Mouse (Mus musculus) layer of hippocampus, adult 8-10 months (tissue): ENCODE measurements around the gene Sfr1. TPM values are rescaled to one million over a fixed set of nuclear protein-coding genes. Genes with fewer than 3 reads are reported as not detected.

Source experiments
- DNase-seq, 2 experiments: peaks; one replicate each; pipeline ENCODE4 v3.0.0; 2022; ENCODE audit warnings: low spot score in 2 of 2
- microRNA-seq, 2 experiments: library from miRNA; unstranded; fragments of <30 nt; microRNA quantifications; one replicate each; pipeline ENCODE4 v1.2.0; 2022
- total RNA-seq, 4 experiments: library from RNA; stranded (reverse); gene quantifications; 2 replicates each; pipeline ENCODE4 v1.2.4; 2022

Sfr1 gene
- total RNA-seq, 4 experiments from 2014 or later: 89.0 to 103 (median 98.2) TPM

- DNase-seq: no peak
These were observed 21.0 kb downstream of the Sfr1 start for GRCm38 (mm10) chr19:47752456-47752855.

DNA sequence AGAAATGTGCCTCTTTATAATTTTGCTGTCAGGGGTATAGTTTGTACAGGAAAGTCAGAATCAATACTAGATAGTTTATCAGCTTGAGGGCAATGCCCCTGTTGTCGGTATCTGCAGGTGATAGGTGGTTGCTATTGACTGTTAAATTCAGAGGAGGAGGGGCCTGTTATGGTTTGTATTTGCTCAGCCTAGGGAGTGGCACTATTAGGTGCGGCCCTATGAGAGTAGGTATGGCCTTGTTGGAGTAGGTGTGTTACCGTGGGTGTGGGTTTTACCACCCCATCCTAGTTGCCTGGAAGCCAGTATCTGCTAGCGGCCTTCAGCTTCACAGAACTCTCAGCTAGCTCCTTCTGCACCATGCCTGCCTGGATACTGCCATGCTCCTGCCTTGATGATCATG lies 22.4 kb downstream of the Sfr1 start:
- DNase-seq: no peak

DNA sequence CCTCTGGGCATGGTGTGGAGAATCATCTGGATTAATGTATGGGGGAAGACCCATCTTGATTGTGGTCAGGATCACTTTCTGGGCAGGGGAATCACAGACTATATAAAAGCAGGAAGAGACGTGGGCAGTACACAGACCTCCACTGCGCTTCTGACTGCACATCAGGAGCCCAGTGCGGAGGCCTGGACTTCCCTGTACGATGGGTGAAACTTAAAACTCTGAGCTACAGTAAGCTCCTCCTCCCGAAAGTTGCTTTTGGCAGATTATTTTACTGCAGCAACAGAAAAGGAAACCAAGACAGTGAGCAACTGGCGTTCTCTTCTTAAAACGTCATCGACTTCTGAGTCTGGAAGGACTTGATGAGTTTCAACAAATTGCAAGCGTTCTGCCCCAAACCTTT lies 23.4 kb downstream of the Sfr1 start:
- DNase-seq: no peak

DNA sequence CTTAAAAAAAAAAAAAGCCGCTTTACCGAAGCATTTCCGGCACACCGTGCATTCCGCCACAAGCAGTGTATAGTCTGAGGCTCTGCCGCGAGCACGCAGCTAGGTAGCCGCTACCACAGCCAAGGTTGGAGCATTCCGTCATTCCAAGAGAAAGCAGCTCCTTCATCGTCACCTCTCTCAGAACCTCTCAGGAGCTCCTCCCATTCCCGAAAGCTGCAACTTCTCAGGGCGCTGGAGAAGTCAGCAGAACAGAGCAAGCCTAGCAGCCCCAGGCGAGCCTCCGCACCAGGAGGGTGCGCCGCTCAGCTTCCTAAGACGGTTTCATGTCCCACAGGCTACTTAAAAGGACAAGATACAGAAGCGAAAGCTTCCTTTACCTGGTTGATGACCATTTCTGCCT lies 24.1 kb downstream of the Sfr1 start:
- no peak for DNase-seq

- DNase-seq: no peak
These were observed 46.4 kb downstream of the Sfr1 start for GRCm38 (mm10) chr19:47777847-47778246.

- no peak for DNase-seq
These were observed 48.7 kb downstream of the Sfr1 start for GRCm38 (mm10) chr19:47780145-47780544.

- no peak for DNase-seq
These were observed 49.5 kb downstream of the Sfr1 start for GRCm38 (mm10) chr19:47780972-47781371.

GRCm38 (mm10) chr19:47783898-47784297 lies 52.4 kb downstream of the Sfr1 start:
- no peak for DNase-seq

Small RNA genes lying within 50 kb of the gene (microRNA-seq; reads per million reads assigned to microRNA genes)
- 0 reads per million in 2 experiments for gene Mir8090

Other genes with a start within 250 kb of the Sfr1 start
- gene Stn1, start 194.2 kb upstream of the Sfr1 start, total RNA-seq: 10 to 100 TPM; 19.9 to 29.8 (median 23.6) TPM
- 10 to 100 TPM; 58.0 to 64.1 (median 60.7) TPM for gene Slk, start 152.0 kb upstream of the Sfr1 start, total RNA-seq
- gene Col17a1, start 39.6 kb upstream of the Sfr1 start, total RNA-seq: under 1 TPM in 1 of 4 experiments, not detected in 3; 0.17 TPM
- 10 to 100 TPM; 49.8 to 60.2 (median 56.1) TPM for gene Gsto1, start 123.3 kb downstream of the Sfr1 start, total RNA-seq
- 1 to 10 TPM; 2.2 to 4.1 (median 2.9) TPM for gene Gsto2, start 133.9 kb downstream of the Sfr1 start, total RNA-seq
- gene Cfap43, start 187.6 kb downstream of the Sfr1 start, total RNA-seq: 1 to 10 TPM in 3 of 4 experiments, under 1 TPM in 1; 0.77 to 2.8 (median 1.7) TPM
- gene Itprip, start 187.6 kb downstream of the Sfr1 start, total RNA-seq: 1 to 10 TPM; 1.3 to 2.6 (median 1.8) TPM
- under 1 TPM; 0.22 to 0.61 (median 0.51) TPM for gene Cfap58, start 206.0 kb downstream of the Sfr1 start, total RNA-seq